Mouse (Mus musculus): ENCODE measurements at regions not wholly inside any gene's neighbourhood (a gene's known extent, or its start where the extent isn't known, plus 50 kb on each side); places are given as distances from the start of the nearest gene placed in this dataset.

GRCm38 (mm10) chr10:109486917-109487604 is 476.3 kb upstream of the Syt1 start:
- no peak for DNase-seq (ENCODE audit: low read depth, low spot score)

- no peak for DNase-seq (ENCODE audit: low read depth, low spot score)
Measured at GRCm38 (mm10) chr10:109480551-109480950, 469.8 kb upstream of the Syt1 start.

DNA sequence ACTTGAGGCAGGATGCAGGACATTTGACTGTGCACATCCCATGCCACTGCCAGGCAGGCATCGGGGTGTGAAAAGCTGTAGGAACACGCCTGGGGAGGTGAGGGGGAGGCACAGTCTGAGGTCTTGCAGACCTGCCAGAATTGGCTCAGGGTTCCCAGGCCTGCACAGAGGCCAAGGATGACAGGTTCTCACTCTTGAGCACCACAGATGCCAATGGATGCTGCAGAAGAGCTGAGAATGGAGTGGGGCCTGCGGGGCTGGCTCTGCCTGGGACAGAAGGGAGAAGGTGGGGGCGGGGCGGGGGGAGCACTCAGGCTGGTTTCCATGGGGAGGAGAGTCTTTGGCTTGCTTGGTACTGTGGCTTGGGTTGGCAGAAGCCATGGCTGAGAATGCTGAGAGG is 469.2 kb upstream of the Syt1 start:
- DNase-seq (ENCODE audit: low read depth, low spot score) = no peak

- DNase-seq (ENCODE audit: low read depth, low spot score) = no peak
Measured at GRCm38 (mm10) chr10:109466516-109466915, 455.7 kb upstream of the Syt1 start.

DNA sequence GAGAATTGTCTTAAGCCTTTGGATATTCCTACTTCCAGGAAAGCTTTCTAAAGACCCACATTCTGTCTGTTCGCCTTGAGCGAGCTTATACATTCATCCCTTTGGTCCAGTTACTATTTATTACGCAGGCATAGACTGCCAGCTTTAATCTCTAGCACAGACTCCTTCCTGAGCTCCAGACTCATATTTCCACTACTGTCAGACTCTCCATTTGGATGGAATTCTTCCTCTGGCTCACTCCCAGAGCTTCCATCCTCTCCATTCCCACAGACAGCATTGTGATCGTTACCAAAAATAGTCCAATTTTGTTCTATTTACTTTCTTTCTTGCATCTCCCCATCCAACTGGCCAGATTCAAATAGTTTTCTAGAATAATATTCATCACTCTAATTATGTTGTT is 420.3 kb upstream of the Syt1 start:
- no peak for DNase-seq (ENCODE audit: low read depth, low spot score)

DNA sequence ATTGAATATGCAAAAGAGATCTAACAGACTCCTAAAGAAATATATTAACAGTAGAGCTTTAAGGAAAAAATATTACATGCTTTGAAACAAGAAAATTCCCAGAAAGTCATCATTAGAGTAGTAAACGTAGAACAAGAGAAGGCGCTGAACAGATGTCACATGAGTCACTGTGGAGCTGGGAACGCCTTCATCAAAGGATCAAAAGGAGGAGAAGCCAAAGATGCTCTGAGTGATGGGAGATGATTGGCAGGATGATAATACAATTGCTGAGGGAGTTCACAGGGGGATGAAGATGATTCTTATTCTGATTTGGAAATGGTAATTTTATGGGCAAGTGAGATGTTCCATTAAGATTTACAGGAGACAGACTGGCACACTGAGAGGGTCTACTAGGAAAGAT is 417.1 kb upstream of the Syt1 start:
- DNase-seq (ENCODE audit: low read depth, low spot score) = no peak

DNA sequence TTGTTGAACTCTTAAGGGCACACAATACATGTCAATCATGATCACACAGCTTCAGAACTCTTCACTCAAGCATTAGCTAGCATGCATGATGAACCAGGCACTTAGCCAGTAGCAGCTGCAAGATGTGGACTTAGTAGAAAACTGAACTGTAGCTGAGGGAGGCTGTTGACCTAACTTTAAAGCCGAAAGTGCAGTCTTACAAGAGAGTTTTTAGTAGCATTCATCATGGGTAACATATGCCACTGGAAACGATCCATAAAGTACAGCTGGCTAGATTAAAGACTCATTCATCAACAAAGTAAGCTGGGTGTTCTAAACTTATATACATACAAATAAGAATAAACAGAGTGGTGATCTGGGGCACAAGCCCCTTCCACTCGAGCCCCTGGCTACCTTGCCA is 396.2 kb upstream of the Syt1 start:
- no peak for DNase-seq (ENCODE audit: low read depth, low spot score)

DNA sequence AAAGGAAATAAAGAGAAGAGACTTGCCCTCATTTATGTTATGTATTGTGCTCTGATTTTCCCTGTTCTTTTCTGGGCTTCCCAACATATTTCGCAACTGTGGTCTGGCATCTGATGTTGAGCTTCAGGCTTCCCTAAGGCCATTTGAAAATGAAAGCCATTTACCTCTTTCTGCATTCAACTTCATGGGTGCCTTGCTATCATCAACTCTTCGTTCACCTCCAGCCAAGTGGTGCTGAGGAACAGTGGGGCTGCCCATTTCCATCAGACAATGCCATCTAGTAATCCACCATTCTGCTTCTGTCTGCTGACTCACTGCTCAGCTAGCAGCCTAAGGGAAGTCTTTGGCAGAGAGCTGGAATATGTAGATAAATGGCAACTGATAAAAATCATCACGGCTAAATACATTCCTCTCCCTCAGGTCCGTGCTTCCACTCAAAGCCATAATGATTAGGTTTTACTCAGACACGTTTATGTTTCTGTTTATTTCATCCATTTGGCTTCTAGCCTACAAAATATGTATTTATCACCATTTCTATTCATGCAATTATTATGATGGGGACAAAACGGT is 394.4 kb upstream of the Syt1 start:
- no peak for DNase-seq (ENCODE audit: low read depth, low spot score)

DNA sequence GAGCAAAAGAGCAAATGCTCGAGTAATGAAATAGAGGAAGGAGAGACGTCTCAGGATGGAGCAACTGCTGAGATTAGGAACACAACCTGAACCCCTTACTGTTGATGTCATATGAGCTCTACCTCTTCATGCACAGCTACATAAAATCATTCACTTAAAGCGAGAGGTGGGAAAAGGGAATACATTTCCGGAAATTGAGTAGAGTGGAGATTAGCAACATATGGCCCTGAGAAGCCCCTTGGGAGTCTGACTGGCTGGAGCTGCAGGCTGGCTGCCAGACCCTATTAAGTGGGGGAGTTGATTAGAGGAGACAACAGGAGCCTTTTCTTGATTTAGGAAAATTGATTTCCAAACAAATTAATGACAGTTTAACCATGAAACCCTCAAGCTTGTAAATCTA is 373.0 kb upstream of the Syt1 start:
- DNase-seq (ENCODE audit: low read depth, low spot score) = peak; percentile 3

DNA sequence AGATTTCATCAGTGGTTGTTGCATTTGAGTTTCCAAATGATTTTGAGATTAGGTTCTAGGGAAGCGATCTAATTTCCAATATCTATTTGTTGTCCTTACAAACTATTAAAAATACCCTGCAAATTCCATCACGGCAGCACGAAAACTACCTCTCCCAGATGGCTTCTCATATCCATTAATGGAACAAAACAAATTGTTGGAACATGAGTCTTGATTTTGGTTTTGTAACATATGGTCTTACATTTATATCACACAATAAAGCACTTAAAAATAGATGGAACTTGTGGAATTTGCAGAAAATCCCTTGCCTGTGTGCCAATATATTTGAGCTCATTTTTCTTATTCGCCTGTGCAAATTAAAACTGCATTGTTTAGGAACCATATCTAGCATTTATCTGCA is 368.1 kb upstream of the Syt1 start:
- DNase-seq (ENCODE audit: low read depth, low spot score) = no peak

DNA sequence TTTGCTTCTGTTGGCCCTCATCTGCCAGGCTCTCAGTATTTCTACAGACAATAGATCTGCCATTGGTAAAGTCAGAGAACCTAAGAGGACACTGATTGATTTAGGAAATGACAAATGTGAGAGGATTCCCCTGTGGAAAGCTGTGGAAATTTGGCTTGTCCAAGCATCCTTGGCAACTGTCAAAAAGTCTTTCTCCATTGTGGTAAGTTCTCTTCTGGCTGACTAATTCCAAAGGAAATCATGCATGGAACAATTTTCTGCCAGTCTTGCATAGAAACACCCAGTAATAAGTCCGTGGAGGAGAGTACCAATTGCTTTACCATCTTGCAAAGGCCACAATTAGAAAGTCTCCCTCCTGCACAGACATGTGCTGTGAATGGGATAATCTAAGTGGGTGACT is 349.4 kb upstream of the Syt1 start:
- DNase-seq (ENCODE audit: low read depth, low spot score) = no peak

- DNase-seq (ENCODE audit: low read depth, low spot score) = no peak
Measured at GRCm38 (mm10) chr10:109358812-109359211, 348.0 kb upstream of the Syt1 start.

DNA sequence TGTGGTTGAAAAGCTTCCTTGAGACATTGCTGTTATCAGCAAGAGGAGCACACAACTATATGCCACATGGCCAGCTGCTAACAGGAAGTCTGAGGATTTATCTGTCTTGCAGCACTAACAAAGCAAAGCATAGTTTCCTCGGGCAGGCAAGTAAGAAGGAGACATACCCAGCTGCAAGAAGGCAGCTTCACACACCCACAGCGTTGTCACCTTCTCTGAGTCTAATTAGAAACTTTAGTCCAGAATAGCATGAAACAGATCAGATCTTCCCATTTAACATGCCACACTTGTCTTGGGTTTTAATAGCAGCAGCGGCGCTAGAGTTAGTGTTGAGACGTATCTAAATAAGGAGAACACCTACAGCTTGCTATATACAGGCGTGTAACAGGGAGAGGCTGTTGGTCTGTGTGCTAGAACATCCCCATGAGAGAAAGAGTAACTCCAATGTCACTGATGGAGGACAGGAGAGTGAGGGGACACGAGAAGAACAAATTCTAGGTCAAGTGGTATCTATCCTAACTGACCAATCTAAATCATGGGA is 322.1 kb upstream of the Syt1 start:
- DNase-seq (ENCODE audit: low read depth, low spot score) = no peak

DNA sequence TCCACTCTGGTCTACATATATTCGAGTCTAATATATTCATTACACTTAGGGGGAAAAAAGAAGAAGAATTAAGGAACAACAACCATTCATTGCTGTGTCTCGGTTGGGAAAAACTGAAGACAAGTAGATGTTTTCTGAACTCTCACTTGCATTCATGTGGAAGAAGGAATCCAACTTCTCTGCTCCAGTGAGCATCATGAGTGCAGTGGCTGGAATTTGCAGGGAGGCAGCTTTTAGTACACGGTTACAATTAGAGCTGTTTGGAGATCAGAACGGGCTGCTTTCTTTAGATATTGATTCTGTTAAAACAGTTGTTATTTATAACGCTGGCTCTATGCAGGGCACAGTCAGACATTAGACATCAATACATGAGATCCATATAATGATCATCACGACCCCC is 298.5 kb upstream of the Syt1 start:
- DNase-seq (ENCODE audit: low read depth, low spot score) = no peak

GRCm38 (mm10) chr10:109300199-109300598 is 289.4 kb upstream of the Syt1 start:
- DNase-seq (ENCODE audit: low read depth, low spot score) = no peak

GRCm38 (mm10) chr10:109299785-109300184 is 289.0 kb upstream of the Syt1 start:
- DNase-seq (ENCODE audit: low read depth, low spot score) = no peak

DNA sequence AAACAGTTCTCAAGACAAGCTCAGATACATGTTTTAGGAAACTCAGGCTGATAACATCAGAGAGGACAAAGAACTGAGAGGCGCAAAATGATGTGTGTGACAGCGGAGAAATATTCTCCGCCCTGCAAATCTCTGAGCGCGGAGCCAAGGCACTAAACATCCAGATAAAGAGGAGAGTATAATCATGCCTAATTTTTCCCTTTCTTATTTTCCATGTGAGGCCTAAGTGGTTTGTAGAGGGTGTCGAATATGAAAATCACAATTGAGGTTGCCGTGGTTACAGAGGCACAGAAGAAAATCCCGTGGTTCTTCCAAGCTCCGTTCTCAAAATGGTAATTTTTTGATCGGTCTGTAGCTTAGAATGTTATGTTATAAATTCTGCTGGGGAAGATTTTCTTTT is 272.6 kb upstream of the Syt1 start:
- DNase-seq (ENCODE audit: low read depth, low spot score) = no peak

GRCm38 (mm10) chr10:109249781-109250180 is 239.0 kb upstream of the Syt1 start:
- DNase-seq (ENCODE audit: low read depth, low spot score) = no peak

GRCm38 (mm10) chr10:109246328-109246727 is 235.5 kb upstream of the Syt1 start:
- DNase-seq (ENCODE audit: low read depth, low spot score) = no peak

- no peak for DNase-seq (ENCODE audit: low read depth, low spot score)
Measured at GRCm38 (mm10) chr10:109237026-109237425, 226.2 kb upstream of the Syt1 start.

GRCm38 (mm10) chr10:109226989-109227388 is 216.2 kb upstream of the Syt1 start:
- DNase-seq (ENCODE audit: low read depth, low spot score) = no peak

GRCm38 (mm10) chr10:109188761-109189503 is 178.2 kb upstream of the Syt1 start:
- no peak for DNase-seq (ENCODE audit: low read depth, low spot score)

- DNase-seq (ENCODE audit: low read depth, low spot score) = no peak
Measured at GRCm38 (mm10) chr10:109188252-109188651, 177.5 kb upstream of the Syt1 start.
